Mouse (Mus musculus): ENCODE measurements at regions not wholly inside any gene's neighbourhood (a gene's known extent, or its start where the extent isn't known, plus 50 kb on each side); places are given as distances from the start of the nearest gene placed in this dataset.

- TF ChIP-seq CTCF (IDR thresholded peaks at IDR 0.05; ENCODE audit: control insufficient read depth, insufficient read depth, insufficient replicate concordance, low read depth, low read length): no peak
- no peak for TF ChIP-seq POLR2A (IDR thresholded peaks at IDR 0.05; ENCODE audit: control insufficient read depth, low read depth, low read length)
Measured at GRCm38 (mm10) chr2:137204274-137204850, 87.9 kb upstream of the Jag1 start.
